Mouse (Mus musculus) c-Kit-positive CD71-positive TER-119-negative erythroid progenitor cells, embryonic 14.5 days (primary cell): ENCODE results near the gene Rpe.
"Not testable (repeated sequence)": the region's sequence is repeated elsewhere in the genome, so short reads cannot be mapped to it uniquely, and the experiment has no call there.

Source experiments
- DNase-seq: peaks from one replicate; pipeline ENCODE4 v3.0.0-alpha.2; 2013; ENCODE audit warnings: low read depth

Rpe gene

DNA sequence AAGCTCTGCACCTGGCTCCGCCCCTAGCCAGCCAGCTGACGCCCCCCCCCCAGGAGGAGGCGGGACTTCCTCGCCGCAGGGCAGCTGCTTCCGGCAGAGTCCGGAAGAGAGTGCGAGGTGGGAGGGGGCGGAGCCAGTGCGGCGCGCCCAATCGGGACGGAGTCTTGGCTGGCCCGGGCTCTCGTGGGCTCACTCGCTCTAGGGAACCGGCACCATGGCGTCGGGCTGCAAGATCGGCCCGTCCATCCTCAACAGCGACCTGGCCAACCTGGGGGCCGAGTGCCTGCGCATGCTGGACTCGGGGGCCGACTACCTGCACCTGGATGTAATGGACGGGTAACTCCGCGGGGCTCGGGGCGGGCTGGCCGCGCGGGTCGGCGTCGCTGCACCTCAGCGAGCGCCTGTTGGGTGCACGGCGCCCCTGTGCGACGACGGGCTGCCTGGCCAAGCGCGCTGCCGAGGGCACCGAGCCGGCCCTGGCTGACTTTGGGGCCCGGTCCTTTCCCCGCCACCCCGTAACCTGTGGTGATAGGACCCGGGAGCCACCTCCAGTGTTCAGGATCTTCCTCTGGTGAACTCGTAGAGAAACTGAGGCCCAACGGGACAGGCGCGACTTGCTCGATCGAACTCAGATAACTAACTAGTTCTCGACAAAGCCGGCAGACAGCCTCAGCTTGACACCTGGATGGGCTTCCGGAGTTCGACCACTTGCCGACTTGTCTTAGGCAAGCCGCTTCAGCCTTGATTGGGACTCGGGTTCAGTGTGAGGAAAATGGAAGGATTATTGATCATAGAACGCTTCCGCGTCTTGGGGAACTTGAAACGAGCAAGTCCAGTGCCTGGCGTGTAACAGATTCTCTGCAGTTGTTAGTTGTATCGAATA, at the start of gene Rpe:
Rpe (plus strand) TSS at position 139 of the 883 bp plus-strand sequence.
- DNase-seq: peak; percentile 86

DNA sequence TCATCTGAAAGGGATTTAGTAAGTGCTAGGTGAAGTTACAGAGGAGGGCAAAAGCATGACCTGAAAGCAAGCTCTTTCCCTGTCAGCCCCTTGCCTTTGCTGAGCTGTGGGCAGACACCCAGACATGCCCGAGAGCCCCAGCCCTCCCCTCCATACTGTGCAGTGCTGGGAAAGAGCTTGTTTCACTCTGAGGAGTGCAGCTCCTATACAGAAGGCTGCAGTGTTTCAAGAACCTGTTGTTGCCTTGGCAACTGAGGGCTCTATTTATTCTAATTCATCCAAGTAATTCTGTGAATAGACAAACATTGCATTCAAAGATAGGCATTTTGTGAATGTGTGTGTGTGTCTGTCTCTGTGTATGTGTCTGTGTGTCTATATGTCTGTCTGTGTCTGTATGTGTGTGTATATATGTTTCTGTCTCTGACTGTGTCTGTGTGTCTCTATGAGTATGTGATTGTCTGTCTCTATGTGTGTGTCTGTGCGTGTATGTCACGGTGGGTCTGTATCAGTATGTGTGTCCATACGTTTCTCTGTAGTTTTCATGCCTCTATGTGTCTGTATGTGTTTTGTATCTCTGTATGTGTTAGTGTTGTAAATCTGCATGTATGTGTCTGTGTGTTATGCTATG, 45.4 kb upstream of the Rpe start:
- no peak for DNase-seq

DNA sequence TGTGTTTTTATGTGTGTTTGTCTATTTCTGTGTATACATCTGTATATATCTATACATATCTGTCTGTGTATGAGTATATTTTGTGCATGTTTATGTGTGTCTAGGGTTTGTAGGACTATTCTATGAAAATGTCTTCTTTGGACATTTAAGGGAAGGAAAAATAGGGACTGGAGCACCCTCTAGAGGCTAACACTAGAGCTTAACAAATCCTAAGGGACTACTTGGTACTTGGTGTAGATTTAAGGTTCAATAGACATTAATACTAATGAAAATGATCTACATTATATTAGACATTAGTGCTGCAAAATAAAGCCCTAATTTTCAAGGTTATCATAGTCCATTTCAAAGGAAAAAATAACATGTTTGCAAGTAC, 44.9 kb upstream of the Rpe start:
- DNase-seq: peak; percentile 7

DNA sequence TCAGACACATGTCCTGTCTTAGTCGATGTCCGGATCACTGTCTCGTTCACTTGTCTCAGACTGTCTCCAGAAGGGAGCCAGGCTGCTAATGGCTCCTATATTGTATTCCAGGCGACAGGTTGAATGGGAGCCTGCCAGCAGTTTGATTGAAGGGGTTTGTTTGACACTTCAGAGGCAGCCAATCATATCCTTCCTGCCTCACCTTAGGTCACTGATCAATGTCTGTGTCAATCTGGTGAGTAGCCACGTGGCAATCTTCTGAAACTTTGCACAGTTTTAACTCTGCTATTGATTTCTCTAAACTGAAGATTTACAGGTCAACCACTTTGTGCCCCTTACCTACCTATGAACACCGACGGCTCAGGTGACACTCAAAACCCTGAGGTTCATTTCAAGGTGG, 29.2 kb upstream of the Rpe start:
- no peak for DNase-seq

DNA sequence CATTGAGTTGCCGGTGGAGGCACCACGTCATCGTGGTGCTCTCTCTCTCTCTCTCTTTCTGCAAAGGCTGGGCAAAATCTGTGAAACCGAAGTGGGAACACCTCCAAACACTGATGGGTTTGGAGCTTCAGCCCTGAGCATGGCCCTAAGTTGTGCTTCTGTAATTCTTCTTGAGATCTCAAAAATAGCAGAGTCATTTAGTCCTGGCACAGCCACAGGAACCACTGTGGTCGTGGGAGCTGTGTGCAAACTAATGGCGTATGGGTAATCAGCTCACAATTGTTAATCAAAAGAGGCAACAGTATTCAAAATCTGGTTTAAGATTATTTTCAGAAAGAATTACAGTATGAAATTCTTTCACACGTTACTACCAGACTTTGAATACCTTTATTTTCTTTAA, 27.8 kb upstream of the Rpe start:
- no peak for DNase-seq

DNA sequence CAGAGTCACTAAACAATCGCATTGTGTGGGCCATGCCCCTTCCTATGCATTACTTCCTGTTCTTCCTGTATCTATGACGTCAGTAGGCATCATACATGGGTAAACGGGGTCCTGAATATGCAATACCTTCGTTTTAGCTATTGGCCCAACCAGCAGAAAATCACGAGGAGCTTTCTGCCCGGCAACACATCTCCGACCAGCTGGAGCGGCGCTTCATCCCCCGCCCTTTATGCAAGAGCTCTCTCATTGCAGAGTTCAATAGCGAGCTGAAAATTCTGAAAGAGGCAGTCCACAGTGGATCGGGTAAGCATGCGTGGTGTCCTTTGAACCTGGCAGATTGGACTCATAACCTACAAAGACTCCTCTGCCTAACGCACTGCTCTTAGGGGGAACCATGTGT, 22.7 kb upstream of the Rpe start:
- no peak for DNase-seq

DNA sequence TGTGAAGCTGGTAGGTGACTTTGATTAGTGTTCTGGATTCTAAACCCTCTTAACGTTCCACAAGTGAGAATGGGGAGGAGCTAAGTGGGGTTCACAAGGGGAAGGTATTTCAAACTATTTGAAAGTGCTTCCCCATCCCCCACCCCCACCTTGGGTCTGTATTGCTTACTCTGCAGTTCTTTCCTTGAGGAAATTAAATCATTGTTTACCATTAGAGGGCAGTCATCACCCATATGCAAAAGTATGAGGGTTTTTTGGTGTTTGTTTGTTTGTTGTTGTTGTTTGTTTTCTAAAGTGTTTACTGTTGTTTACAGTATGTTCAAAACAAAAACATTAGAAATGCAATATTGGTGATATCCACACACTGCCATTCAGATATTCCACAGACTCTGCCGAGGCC, 22.0 kb upstream of the Rpe start:
- no peak for DNase-seq

DNA sequence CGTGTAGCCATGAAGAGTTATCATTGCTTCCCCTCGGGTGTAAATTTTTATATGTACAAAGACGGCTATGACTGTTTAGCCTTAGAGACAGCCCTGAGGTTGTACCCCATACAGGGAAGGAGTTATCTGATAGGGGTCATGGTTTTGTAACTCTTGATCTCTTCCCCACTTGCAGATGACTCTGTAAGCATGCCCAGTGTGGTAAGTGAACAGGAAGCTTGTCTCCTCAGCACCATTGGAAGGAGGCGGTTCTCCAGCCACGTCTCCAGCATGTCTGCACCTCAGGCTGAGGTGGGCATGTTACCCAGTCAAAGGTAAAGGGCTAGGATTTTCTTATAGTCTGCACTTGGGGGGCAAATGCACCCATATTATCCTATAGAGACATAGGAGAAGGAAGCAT, 17.7 kb upstream of the Rpe start:
- DNase-seq: no peak

DNA sequence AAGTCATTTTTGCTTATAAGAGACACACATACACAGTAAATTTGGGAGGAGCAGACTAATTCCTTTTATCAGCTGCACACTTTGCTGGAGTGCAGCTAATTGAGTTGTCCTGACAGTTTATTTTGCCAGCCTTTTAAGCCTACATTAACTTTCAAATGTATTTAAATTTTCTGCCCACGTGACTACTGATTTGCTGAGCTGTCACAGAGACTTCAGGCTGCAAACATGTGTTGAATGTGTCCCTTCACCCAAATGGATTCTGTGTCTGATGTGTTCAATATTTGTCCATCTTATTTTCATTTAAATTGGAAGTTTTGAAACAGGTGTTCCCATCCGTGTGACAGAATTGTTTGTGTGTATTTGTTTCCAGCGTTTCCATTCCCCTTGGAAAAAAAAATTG, 8.9 kb upstream of the Rpe start:
- no peak for DNase-seq

DNA sequence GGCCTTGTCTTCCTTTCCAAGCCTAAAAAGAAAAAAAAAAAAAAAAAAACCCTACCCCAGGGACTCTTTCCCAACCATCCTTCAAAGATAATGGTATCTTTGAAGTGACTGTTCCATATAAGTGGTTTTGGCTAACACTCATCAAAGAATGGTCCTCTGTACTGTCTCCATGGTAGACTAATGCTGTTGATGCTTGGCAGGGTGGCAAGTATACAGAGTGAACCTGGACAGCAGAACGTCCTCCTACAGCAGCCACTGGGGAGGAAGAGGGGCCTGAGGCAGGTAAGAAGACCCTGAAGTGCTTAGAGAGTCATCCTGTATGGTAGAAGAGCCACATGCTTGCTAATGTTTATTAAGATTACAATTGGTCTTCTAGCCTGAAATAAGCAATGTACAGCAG, 8.3 kb upstream of the Rpe start:
- DNase-seq: no peak

DNA sequence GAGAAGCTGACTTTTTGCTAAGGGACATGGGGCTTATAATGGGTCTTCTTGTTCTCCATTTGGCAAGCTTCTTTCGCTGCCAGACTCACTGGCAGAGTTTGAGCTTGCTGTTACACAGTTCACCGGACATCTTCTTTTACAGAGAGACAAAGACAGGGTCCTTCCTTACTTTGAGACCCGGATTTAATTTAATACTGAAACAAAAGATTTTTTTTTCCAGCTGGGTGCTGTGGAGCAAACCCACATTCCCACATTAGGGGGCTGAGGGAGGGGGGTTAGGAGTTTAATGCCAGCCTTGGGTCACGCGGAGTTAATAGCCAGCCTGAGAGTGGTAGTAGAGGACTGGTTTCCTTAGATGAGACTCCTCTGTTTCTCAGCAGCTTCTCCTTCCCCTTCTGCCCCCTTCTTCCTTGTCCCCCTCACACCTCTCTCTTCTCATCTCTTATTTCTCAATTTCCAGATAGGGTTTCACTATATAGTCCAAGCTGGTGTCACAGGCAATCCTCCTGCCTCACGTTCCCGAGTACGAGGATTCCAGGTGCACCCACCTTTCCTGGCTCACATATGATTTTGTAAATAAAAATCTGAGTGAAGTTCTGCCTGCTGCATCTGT, 7.7 kb upstream of the Rpe start:
- no peak for DNase-seq

DNA sequence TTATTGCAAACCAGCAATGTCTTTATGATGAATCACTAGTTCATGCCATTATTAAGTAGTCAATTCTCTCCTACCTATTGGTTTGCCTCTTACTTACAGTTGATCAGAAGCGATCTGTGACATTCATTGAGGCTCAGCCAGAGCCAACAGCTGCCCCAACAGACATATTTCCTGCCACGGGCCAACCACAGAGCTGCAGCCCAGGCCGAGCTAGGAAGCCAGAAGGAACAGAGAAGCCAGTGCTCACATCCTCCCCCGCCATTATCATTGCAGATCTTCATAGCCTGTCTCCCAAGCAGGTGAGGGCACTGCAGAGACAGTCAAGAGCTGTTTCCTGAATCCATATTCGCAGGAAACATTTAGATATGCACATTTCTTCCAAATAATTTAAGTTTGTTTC, 6.4 kb upstream of the Rpe start:
- no peak for DNase-seq

DNA sequence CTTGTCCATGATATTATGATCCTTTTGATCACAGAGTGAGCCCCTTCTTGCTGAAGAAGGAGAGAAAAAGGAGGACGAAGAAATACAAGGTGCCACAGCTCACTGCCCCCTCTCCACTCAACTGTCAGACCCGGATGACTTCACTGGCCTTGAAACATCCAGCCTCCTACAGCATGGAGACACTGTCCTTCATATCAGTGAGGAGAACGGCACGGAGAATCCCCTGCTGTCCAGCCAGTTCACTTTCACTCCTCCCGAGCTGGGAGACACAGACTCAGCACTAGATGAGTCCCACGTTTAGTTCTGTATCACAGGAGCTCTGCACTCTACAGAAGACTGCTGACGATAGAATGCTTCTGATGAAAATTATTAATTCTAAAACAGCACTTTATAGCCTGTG, 5.3 kb upstream of the Rpe start:
- DNase-seq: no peak

DNA sequence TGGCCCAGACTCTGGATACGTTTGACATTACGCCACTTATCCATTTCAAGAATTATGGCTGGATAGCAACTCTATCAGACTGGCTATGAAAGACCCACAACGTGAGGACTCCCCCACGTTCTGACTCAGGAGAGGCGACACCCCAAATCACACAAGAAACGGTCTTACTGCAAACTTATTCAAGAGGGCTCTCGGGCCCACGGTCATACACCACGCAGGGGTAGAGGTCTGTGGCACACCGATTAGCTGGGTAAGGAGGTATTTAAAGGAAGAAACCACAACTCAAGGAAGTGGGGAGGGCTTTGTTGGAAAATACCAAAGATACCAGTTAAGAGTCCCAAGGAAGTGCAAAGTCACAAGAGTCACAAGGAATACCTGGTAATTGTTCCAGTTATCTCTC, 1.0 kb upstream of the Rpe start:
- not testable (repeated sequence) for DNase-seq

DNA sequence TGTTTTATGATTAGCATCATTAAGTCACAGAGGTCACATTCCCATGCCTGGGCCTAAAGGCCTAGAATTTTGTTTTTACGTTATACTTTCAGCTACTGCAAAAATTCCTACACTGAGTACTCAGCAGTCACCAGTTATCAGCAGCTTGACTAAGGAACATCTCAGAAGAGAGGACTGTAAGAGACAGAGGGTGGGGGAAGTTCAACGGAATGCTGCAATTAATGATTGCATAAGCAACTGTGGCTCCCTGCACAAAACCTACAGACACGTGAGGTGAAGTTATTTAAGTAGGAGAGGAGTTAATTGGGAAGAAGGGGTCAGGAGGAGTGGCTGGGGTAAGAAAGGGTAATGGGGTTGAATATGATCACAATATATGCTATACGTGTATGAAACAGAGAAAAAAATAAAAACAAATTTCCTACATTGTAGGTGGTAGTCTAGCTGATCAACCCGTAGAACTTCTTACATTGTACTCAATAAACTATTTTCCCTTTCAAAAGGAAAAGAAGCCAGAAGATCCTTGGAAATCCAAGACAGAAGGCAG, 410 bp upstream of the Rpe start:
- DNase-seq: no peak

DNA sequence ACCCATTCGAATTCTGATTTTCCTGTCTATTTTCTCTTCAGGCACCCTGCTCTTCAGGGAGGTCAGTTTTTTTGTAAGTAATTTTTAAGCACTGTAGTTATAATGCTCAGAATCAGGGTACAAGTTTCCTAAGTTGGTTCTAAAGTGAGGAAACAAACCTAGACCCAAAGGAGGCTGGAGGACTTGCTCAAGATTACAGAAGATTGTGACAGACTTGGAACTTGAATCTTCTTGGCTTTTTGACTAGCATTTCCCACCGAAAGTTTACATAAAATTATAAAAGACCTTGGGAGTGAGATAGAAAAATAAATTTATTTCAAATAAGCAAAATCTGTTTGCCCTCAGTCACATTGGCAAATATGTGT, 927 bp downstream of the Rpe start:
- DNase-seq: no peak

DNA sequence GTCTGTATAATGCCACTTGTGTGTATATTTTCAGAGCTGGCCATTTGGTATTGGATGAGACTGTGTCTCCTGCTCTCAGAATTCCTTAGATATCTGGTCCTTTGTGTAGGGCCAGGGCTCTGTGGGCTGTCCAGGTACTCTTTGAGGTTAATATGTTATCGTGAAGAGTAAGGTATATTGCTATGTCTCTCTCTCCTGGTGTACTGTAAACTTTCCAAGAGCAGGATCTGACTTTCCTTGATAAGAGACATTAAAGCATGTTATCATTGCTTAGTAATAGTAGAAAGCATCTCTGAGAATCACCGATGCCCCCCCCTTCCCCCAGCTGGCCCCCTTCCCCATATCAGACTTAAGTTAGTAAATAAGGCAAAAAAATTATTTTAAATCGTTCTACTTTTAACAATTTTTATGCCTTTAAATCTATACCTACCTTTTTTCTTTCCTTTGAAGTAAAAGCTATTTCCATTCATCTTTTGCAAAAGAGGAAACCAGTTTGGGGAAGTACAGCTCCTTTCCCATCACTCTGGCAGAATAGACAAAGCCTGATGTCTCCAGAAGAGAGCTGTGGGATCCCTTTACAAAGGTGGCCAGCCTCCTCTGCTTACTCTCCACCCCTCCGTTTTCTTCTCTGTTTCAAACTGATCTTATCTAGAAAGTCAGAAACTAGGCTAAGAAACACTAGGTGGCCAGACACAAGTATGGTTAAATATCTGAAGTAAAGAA, 2.2 kb downstream of the Rpe start:
- no peak for DNase-seq

DNA sequence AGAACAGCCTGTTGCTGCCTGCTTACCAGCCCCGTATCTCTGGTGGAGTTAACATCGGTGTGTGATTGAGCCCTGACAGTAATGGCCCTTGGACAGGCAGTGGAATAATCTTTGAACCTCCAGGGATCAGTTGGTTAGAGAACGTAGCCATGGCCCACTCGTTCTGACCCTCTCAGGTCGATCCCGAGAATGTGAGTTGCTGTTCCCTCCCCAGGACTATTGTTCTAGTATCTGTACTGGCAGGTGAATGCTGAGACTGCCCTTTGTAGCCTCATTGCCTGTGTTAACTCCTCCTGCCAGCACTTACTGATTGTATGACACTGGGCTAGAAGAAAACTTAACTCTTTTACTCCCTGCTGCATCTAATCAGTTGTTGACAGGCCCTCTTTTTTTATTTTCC, 3.9 kb downstream of the Rpe start:
- DNase-seq: no peak

DNA sequence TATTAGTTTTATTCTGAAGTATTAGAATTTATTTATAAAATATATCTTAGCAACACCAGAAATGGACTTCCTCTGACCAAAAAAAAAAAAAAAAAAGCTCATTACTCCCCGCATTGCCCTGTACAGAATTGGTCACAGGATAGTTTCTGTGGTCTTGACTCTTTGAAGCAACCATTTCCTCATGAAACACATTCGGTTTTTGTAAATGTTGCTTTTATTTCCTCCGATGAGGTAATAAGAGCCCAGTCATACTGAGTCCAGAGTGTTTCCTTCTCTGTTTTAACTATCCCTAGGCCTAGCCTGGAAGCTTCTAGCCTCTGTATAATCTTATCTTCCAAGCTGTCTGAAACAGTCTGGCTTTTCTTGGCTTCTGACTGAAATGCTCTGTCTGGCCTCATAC, 12.2 kb downstream of the Rpe start:
- DNase-seq: no peak

DNA sequence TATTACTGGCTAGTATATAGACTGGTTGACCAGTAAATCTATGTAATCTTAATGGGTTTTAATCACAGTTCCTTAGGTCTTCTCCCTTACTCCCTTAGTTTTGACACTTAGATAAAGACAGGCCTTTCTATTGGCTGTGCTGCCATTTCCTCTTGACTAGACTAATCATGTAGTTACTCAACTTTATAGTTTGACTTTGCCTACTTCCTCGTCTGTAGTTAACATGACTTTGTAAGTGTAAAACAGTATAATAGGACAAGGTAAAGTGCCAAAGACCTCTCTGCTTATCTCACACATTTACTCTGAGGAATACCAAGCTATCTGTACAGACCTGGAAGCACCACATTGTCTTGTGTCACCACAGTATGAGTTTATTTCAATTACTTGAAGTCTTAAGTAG, 29.9 kb downstream of the Rpe start:
- DNase-seq: no peak

DNA sequence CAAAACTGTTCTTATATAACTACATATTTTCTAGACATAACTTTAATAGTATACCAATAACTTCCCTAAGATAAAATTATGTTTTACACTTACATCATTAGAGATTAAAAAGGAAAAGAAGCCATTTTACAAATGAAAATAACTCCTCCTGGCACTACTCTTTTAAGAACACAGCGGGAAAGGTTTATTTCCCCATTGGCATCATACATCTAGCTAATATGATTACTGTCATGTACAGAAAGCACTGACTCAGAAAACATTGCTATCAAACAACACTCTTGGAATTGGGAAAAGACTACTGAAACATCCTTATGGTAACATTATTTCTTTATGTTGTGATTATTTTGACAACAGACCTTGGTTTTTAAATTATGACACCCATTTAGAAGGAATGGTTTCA, 68.1 kb downstream of the Rpe start:
- DNase-seq: no peak
